Mouse (Mus musculus) E14TG2a.4 (cell line): ENCODE measurements around the gene Nsun2.
"Not testable (repeated sequence)": the region's sequence is repeated elsewhere in the genome, so short reads cannot be mapped to it uniquely, and the experiment has no call there.

Experiments
- H3K27me3 ChIP-seq: 2 replicates; pipeline ENCODE4 v1.6.1; 2014; ENCODE audit warnings: low read length, control low read depth; ENCODE audit not compliant: insufficient read depth
- H3K36me3 ChIP-seq: 2 replicates; pipeline ENCODE4 v1.6.1; 2014; ENCODE audit warnings: low read length, control low read depth; ENCODE audit not compliant: insufficient read depth
- H3K4me1 ChIP-seq: replicated peaks from 2 replicates; pipeline ENCODE4 v1.6.1; 2014; ENCODE audit warnings: low read depth, low read length, control low read depth
- H3K4me3 ChIP-seq: replicated peaks from 2 replicates; pipeline ENCODE4 v1.5.1; 2014; ENCODE audit warnings: mild to moderate bottlenecking, low read length
- H3K9me3 ChIP-seq: 2 replicates; pipeline ENCODE4 v1.6.1; 2014; ENCODE audit warnings: low read length, control low read depth
- CTCF ChIP-seq: conservative IDR thresholded peaks from 2 replicates; pipeline ENCODE4 v1.5.1; 2014; ENCODE audit warnings: low read length
- NANOG ChIP-seq: IDR thresholded peaks from 2 replicates; pipeline ENCODE4 v1.6.1; 2014; ENCODE audit warnings: borderline replicate concordance, low read length, mixed read lengths
- POU5F1 ChIP-seq: IDR thresholded peaks from 2 replicates; pipeline ENCODE4 v1.6.1; 2014; ENCODE audit warnings: low read length, borderline replicate concordance

The Nsun2 gene

DNA sequence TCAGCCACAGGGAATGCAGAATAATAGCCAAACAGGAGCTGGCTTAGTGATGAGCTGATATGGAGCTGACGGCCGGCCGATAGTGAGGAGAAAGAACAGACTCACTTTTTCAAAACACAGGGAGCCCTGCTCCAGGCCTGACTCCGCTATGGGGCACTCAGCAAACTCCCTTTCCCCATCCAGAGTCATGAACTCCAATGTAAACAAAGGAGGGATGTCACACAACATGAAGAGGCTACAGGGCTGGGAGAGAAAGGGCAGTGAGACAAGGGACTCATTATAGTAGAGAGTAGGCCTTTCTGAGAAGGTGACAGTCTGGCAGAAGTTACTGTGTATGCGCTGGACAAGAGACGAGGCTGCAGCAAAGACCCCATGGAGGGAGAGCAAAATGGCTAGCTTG is 54.7 kb downstream of the Nsun2 start:
- Histone ChIP-seq H3K9me3 (no peaks in the 10 kb centered on the region), H3K4me1 (peaks cover 44% of the 10 kb centered on the region), H3K27me3 (peaks cover 6% of the 10 kb centered on the region; the same call in 1 of the 2 replicates), H3K4me3 (no peak overlapping the region), H3K36me3 (no peaks in the 10 kb centered on the region)
- TF ChIP-seq NANOG, result no peak
- TF ChIP-seq CTCF, result no peak
- TF ChIP-seq POU5F1, result no peak

DNA sequence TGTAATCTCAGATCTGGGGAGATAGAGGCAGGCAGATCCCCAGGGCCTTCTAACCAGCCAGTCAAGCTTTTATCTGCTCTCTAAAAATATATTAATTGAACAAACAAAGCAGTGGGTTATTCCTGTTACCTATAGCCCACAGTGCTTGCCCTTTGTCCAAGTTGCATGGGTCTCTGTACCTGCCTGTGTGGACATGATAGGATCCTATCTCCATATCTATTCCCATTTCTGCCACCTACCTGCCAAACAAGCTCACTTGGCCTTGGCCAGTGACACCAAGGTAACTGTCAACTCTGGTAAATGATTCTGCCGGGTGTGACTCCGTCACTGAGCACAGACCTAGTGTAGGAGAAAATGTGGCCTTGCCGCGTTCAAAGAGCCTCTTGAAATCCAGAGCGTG is 57.8 kb downstream of the Nsun2 start:
- Histone ChIP-seq H3K9me3 (peaks cover 6% of the 10 kb centered on the region), H3K27me3 (peaks cover 6% of the 10 kb centered on the region; the same call in 1 of the 2 replicates), H3K36me3 (no peaks in the 10 kb centered on the region), H3K4me1 (peaks cover 30% of the 10 kb centered on the region), H3K4me3 (no peak overlapping the region)
- no peak for TF ChIP-seq CTCF

DNA sequence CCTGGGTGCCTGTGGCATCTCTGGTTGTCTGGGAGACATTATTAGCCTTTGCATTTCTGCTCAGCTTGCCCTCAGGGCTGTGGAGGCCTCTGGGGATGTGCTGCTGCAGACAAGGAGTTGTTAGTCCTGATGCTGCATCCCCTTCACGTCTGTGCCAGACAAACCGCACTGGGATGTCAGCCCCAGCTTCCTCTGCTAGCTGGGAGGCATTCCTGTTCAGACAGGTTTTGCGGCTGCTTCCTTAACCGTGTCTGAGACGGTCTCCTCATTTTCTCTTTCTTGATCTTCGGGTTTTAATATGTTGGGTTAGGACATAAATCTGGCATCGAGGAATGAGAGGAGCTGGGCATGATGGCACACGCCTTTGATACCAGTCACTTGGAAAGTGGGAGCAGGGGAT is 58.7 kb downstream of the Nsun2 start:
- Histone ChIP-seq H3K9me3 (peaks cover 6% of the 10 kb centered on the region), H3K4me1 (peaks cover 21% of the 10 kb centered on the region), H3K4me3 (no peak overlapping the region), H3K27me3 (peaks cover 6% of the 10 kb centered on the region; the same call in 1 of the 2 replicates), H3K36me3 (no peaks in the 10 kb centered on the region)
- TF ChIP-seq CTCF, result no peak
- no peak for TF ChIP-seq NANOG
- TF ChIP-seq POU5F1, result no peak

DNA sequence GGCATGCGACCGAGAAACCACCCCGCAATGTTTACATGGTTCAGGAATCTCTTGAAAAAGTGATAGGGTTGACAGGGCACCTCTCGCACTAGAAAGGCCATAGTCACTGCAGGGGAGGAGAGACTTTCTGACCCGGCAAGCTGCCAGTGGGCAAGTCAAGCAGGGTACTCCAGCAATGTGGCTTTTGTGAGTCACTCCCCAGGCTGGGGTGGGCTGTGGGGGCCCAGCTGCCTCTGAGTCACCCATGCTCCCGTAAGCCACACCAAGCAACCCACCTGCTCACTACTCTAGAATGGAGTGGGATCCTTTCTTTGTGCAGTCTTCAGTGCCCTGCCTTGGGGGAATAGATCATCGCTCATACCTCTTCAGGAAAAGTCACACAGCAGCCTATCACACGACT is 59.9 kb downstream of the Nsun2 start:
- no peak for TF ChIP-seq POU5F1
- TF ChIP-seq CTCF, result no peak
- TF ChIP-seq NANOG, result no peak
- Histone ChIP-seq H3K27me3 (peaks cover 9% of the 10 kb centered on the region), H3K9me3 (peaks cover 6% of the 10 kb centered on the region), H3K4me3 (no peak overlapping the region), H3K4me1 (peaks cover 19% of the 10 kb centered on the region), H3K36me3 (no peaks in the 10 kb centered on the region)

DNA sequence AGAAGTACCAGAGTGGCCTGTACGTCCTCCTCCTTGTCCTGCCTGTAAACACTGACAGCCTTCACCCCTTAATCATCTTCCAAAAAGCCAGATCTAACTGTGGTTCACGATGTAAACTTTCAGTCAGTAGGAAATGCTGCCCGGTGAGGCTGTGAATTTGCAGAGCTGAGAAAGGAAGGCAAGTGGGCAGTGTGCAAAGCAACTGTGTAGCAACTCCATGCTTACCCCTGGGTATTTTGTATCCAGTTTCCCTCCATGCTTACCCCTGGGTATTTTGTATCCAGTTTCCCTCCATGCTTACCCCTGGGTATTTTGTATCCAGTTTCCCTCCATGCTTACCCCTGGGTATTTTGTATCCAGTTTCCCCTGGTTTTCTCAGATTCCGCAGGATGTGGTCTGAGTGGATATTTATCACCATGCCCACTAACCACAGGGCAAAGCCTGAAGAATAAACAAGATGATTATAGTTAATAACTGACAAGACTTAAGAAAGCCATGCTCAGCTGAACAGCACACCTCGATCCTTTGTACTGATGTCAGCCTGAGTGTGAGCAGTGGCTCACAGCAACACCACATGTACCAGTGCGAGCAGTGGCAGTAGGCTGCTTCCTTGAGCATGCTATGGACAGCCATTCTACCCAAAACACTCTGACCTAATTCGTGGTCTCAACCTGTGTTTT is 61.2 kb downstream of the Nsun2 start:
- no peak for TF ChIP-seq NANOG
- Histone ChIP-seq H3K27me3 (peaks cover 9% of the 10 kb centered on the region), H3K4me1 (peaks cover 27% of the 10 kb centered on the region), H3K4me3 (no peak overlapping the region), H3K36me3 (no peaks in the 10 kb centered on the region), H3K9me3 (peaks cover 6% of the 10 kb centered on the region)

DNA sequence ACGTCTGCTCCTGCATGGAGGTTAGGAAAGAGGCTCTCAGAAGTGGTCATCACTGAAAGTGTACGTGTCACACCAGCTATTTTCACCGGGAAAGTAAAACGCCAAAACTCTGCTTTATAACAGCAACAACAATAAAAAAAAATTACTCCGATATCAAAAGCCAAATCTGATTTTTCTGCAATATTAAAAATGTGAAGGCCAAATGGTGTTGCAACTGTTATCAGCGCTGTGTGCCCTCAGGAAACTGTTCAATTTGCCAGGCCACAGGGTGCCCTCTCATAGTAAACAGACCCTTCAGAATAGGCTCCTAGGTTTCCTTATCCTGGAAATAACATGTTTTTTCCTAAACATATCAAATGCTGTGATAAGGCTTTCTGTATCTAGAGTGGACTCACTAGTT is 62.4 kb downstream of the Nsun2 start:
- H3K4me1 ChIP-seq, result peaks cover 32% of the 10 kb centered on the region

DNA sequence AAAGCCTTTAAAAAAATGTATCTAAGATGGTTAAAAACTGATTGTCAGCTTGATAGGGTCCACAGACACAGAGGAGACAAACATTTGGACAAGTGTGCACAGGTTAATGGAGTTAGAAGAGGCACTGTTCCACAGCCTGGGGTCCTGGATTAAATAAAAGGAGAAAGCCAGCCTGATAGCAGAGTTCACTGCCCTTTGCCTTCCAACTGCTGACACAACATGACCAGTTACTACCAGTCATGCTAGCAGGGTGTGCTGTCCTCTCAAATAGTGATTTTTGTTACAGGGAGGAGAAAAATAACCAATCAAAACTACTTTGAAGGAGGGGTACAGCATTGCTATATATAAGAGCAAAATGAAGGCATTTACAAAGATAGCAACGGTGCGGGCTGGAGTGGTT is 63.0 kb downstream of the Nsun2 start:
- Histone ChIP-seq H3K9me3 (peaks cover 6% of the 10 kb centered on the region), H3K4me3 (no peak overlapping the region), H3K27me3 (peaks cover 9% of the 10 kb centered on the region), H3K36me3 (no peaks in the 10 kb centered on the region), H3K4me1 (peaks cover 32% of the 10 kb centered on the region)
- TF ChIP-seq NANOG (no peak), CTCF (no peak), POU5F1 (no peak)

More for the DNA sequence above, 62.4 kb downstream of the Nsun2 start:
- H3K36me3 ChIP-seq, result no peaks in the 10 kb centered on the region
- TF ChIP-seq POU5F1 (no peak), CTCF (no peak), NANOG (no peak)
- peaks cover 6% of the 10 kb centered on the region for H3K9me3 ChIP-seq
- no peak overlapping the region for H3K4me3 ChIP-seq
- H3K27me3 ChIP-seq, result peaks cover 9% of the 10 kb centered on the region

DNA sequence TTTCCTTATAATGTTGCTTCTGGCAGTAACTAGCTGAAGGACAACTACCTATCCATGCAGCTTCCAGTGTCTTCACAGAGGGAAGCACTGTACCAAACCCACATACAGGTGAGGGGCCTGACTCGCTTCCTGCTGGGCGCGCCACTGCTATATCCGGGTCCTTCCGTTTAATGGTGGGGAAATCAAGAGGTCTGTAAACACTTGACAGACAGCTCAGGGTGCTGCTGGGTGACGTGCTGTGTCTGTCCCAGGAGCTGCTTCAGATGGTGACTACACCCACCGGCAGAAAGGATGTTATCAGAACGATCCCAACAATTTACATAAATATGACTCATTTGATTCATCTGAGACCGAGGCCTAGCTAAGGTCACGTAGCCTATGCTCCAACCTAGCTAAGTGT is 65.3 kb downstream of the Nsun2 start:
- Histone ChIP-seq H3K36me3 (no peaks in the 10 kb centered on the region), H3K4me1 (peaks cover 15% of the 10 kb centered on the region), H3K4me3 (no peak overlapping the region), H3K27me3 (peaks cover 7% of the 10 kb centered on the region), H3K9me3 (peaks cover 6% of the 10 kb centered on the region)
- no peak for TF ChIP-seq CTCF
- TF ChIP-seq POU5F1, result no peak
- TF ChIP-seq NANOG, result no peak

DNA sequence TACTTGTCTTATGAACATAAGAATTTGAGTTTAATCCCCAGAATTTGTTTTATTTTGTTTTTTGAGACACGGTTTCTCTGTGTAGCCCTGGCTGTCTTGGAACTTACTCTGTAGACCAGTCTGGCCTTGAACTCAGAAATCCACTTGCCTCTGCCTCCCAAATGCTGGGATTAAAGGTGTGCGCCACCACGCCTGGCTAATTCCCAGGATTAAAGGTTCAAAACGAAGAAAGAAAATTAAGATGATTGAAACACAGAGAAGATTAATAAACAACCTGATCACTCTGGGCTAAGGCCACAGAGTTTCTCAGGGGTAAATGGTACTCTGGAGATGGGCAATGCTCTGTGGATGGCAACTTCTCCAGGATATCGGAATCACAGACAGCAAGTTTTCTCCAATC is 67.3 kb downstream of the Nsun2 start:
- H3K36me3 ChIP-seq, H3K27me3 ChIP-seq, H3K9me3 ChIP-seq, H3K4me3 ChIP-seq: not testable (repeated sequence)
- peaks cover 21% of the 10 kb centered on the region for H3K4me1 ChIP-seq
